Mouse (Mus musculus): ENCODE results near the gene Rpl5. TPM values are rescaled to one million over a fixed set of nuclear protein-coding genes. Genes with fewer than 3 reads are reported as not detected.
A peak's percentile ranks its signal among the peaks of the same experiment; 100 is the strongest.

Rpl5 gene
- 82.8 and 84.2 TPM in 2 replicates for polyA plus RNA-seq (2014; fragmentation: Nextera tagmentation; extraction: Ambion mirVana)

DNA sequence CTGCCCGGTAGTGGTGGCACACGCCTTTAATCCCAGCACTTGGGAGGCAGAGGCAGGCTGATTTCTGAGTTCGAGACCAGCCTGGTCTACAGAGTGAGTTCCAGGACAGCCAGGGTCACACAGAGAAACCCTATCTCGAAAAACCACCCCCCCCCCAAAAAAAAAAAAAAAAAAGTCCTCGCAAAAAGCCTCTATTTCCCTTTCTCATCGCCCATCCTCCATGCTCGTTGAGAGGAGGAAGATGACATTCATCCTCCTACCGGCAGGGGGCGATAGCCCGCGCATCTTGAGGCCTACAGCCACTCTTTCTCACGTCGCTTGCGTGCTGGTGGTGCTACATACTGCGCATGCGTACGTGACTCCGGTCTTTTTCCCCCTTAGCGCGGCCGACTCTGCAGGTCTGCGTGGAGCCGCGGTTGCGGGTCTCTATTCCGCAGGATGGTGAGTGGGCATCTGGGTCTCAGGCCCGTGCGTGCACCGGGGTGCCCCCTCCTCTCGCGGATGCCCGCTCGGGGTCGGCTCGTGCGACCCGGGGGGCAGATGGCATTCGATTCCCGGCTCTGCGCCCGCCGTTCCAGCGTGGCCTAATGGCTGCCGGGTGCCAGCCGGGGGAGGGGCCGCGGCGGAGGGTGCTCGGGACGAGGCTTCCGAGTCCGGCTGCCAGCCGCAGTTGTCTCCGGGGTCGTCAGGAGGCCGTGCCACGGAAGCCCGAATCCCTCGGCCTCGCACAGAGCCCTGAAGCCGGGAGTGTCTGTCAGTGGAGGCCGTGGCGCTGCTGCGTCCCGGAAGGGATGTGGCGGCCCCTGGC is at the start of gene Rpl5:
Gene Rpl5 (plus strand): TSS at position 297 of the 808 bp plus-strand sequence.
- peak; percentile 98 for DNase-seq (ENCODE audit: low spot score)
- peak; percentile 97 for ATAC-seq (replicated peaks; ENCODE audit: insufficient number of reproducible peaks, low FRiP score, low TSS enrichment, low read depth)
- 4% methylated on average over 66 of the region's 66 CpGs for WGBS

DNA sequence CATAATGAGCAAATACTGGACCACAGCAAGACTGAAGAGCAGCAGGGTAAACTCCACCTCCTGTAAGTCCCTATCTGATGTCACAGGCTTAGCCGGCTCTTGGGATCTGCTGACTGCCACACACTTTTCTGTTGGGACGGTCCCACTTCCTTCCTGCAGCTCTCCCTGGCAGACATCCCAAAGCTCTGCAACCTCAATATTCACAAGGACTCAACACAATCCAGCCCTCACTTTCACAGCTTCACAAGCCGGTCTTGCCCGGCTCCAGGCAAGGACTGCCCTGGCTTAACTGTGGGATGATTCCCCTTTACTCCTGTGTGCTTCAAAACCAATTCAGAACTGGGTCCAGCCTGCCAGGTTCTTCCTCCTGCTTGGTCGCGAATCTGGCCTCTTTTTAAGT is 46.5 kb upstream of the Rpl5 start:
- DNase-seq (ENCODE audit: low spot score), result no peak

More for the DNA sequence above, at the start of gene Rpl5:
- peak within 1 kb of the TSS; percentile 41 for H3K4me2 ChIP-seq (ENCODE audit: low read depth, low read length)
- no peaks in the 10 kb centered on the region for H3K4me1 ChIP-seq (ENCODE audit: control insufficient read depth, insufficient read depth, low read length)
- peak within 1 kb of the TSS; percentile 96 for H3K9ac ChIP-seq (replicated peaks; ENCODE audit: low read length)
- H3K36me3 ChIP-seq (replicated peaks; ENCODE audit: control insufficient read depth, insufficient read depth, low read depth, low read length), result peaks cover 5% of the 10 kb centered on the region
- peak within 1 kb of the TSS; percentile 94 for H3K4me3 ChIP-seq (ENCODE audit: low read depth, low read length)
- no peaks in the 10 kb centered on the region for H3K9me3 ChIP-seq (replicated peaks; ENCODE audit: control insufficient read depth, low read length)
- H3K27ac ChIP-seq (replicated peaks; ENCODE audit: low read depth, low read length), result peak within 1 kb of the TSS; percentile 77; the same call in 1 of the 2 replicates
- H3K27me3 ChIP-seq (ENCODE audit: control insufficient read depth, insufficient read depth, low read length), result no peaks in the 10 kb centered on the region

DNA sequence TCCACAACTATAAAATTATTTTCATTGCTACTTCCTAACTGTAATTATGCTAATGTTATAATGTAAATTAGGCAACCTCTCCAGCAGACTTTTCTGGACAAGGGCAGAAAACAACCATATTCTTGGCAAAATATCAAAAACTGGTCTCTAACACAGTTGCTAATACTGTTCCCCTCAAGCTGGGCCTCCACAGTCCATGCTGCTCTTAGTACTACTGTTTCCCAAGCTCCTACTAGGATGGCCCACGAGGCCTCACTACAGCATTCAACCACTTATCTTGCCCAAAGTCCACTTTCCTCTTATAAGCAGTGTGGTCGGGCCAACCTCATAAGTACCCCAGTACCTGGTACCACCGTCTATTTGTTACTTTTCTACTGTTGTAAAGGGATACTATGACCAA is 45.7 kb upstream of the Rpl5 start:
- no peaks in the 10 kb centered on the region for H3K27me3 ChIP-seq (ENCODE audit: control insufficient read depth, insufficient read depth, low read length)
- no peak overlapping the region for H3K27ac ChIP-seq (replicated peaks; ENCODE audit: low read depth, low read length)
- no peak overlapping the region for H3K4me2 ChIP-seq (ENCODE audit: low read depth, low read length)
- no peaks in the 10 kb centered on the region for H3K9me3 ChIP-seq (replicated peaks; ENCODE audit: control insufficient read depth, low read length)
- ATAC-seq (replicated peaks; ENCODE audit: insufficient number of reproducible peaks, low FRiP score, low TSS enrichment, low read depth), result no peak
- no peak overlapping the region for H3K9ac ChIP-seq (replicated peaks; ENCODE audit: low read length)
- DNase-seq (ENCODE audit: low spot score), result no peak
- no peak overlapping the region for H3K4me3 ChIP-seq (ENCODE audit: low read depth, low read length)
- 79% methylated on average over 3 of the region's 3 CpGs for WGBS
- H3K36me3 ChIP-seq (replicated peaks; ENCODE audit: control insufficient read depth, insufficient read depth, low read depth, low read length), result no peaks in the 10 kb centered on the region
- no peaks in the 10 kb centered on the region for H3K4me1 ChIP-seq (ENCODE audit: control insufficient read depth, insufficient read depth, low read length)

More for the DNA sequence above, 46.5 kb upstream of the Rpl5 start:
- no peaks in the 10 kb centered on the region for H3K4me1 ChIP-seq (ENCODE audit: control insufficient read depth, insufficient read depth, low read length)
- 40% methylated on average over 6 of the region's 6 CpGs for WGBS
- H3K27ac ChIP-seq (replicated peaks; ENCODE audit: low read depth, low read length), result no peak overlapping the region
- no peaks in the 10 kb centered on the region for H3K27me3 ChIP-seq (ENCODE audit: control insufficient read depth, insufficient read depth, low read length)
- H3K9ac ChIP-seq (replicated peaks; ENCODE audit: low read length), result no peak overlapping the region
- ATAC-seq (replicated peaks; ENCODE audit: insufficient number of reproducible peaks, low FRiP score, low TSS enrichment, low read depth), result no peak
- no peak overlapping the region for H3K4me3 ChIP-seq (ENCODE audit: low read depth, low read length)
- H3K4me2 ChIP-seq (ENCODE audit: low read depth, low read length), result no peak overlapping the region
- no peaks in the 10 kb centered on the region for H3K36me3 ChIP-seq (replicated peaks; ENCODE audit: control insufficient read depth, insufficient read depth, low read depth, low read length)
- no peaks in the 10 kb centered on the region for H3K9me3 ChIP-seq (replicated peaks; ENCODE audit: control insufficient read depth, low read length)

DNA sequence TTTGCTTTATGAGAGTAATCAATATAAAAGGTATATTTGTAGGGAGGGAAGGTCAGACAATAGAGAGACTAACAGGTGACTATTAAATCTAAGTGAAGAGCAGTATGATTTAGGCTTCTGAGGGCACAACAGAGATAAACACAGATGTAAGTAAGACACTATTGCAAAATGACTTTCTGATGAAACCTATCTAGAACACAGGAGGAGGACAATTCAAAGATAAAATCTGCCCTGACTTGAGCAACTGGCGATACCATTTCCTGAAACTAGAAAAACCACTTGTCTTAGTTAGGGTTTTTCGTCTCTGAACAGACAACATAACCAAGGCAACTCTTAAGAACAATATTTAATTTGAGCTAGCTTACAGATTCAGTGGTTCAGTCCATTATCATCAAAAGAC is 44.8 kb upstream of the Rpl5 start:
- Histone ChIP-seq H3K4me2 (ENCODE audit: low read depth, low read length) (no peak overlapping the region), H3K9ac (replicated peaks; ENCODE audit: low read length) (no peak overlapping the region), H3K27me3 (ENCODE audit: control insufficient read depth, insufficient read depth, low read length) (no peaks in the 10 kb centered on the region), H3K9me3 (replicated peaks; ENCODE audit: control insufficient read depth, low read length) (no peaks in the 10 kb centered on the region), H3K4me3 (ENCODE audit: low read depth, low read length) (no peak overlapping the region), H3K36me3 (replicated peaks; ENCODE audit: control insufficient read depth, insufficient read depth, low read depth, low read length) (no peaks in the 10 kb centered on the region), H3K27ac (replicated peaks; ENCODE audit: low read depth, low read length) (no peak overlapping the region), H3K4me1 (ENCODE audit: control insufficient read depth, insufficient read depth, low read length) (no peaks in the 10 kb centered on the region)
- WGBS, result 81% methylated on average over 2 of the region's 2 CpGs
- DNase-seq (ENCODE audit: low spot score) (no peak), ATAC-seq (replicated peaks; ENCODE audit: insufficient number of reproducible peaks, low FRiP score, low TSS enrichment, low read depth) (no peak)

DNA sequence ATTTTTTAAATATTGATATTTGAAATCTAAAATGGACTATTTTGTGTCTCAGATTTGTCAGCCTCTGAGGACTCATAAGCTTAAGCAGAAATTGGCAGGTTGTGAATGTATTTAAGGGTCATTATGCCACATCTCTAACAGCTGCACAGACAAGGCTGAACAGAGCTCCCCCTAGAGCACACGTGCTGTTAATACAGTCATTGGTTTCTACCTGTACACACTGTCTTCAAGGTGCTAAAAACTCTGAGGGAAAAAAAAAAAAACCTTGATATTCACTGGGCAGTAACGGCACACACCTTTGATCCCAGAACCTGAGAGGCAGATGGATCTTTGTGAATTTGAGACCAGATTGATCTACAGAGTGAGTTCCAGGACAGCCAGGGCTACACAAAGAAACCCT is 41.3 kb upstream of the Rpl5 start:
- no peaks in the 10 kb centered on the region for H3K9me3 ChIP-seq (replicated peaks; ENCODE audit: control insufficient read depth, low read length)
- no peaks in the 10 kb centered on the region for H3K27me3 ChIP-seq (ENCODE audit: control insufficient read depth, insufficient read depth, low read length)
- no peaks in the 10 kb centered on the region for H3K4me1 ChIP-seq (ENCODE audit: control insufficient read depth, insufficient read depth, low read length)
- H3K4me2 ChIP-seq (ENCODE audit: low read depth, low read length), result no peak overlapping the region
- no peak overlapping the region for H3K27ac ChIP-seq (replicated peaks; ENCODE audit: low read depth, low read length)
- WGBS, result 44% methylated on average over 2 of the region's 2 CpGs
- H3K36me3 ChIP-seq (replicated peaks; ENCODE audit: control insufficient read depth, insufficient read depth, low read depth, low read length), result no peaks in the 10 kb centered on the region
- DNase-seq (ENCODE audit: low spot score) (no peak), ATAC-seq (replicated peaks; ENCODE audit: insufficient number of reproducible peaks, low FRiP score, low TSS enrichment, low read depth) (no peak)
- no peak overlapping the region for H3K9ac ChIP-seq (replicated peaks; ENCODE audit: low read length)
- H3K4me3 ChIP-seq (ENCODE audit: low read depth, low read length), result no peak overlapping the region

DNA sequence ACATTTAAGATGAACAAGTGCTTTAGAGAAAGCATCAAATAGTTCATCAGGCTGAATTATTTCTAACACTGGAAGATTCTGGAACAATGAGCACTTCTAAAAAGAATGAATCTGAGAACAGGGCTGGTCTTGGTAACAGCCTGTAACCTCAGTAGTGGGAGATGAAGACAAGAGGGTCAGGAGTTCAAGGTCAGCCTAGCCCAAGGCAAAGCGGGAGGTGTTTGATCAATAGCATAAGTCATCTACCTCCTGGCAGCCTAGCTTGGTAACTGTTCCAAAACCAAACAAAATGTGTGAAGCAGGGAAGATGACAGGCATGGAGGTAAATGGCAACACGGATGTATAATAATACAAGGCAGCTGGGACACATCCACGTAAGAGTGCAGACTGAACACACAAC is 36.3 kb upstream of the Rpl5 start:
- H3K4me2 ChIP-seq (ENCODE audit: low read depth, low read length), result no peak overlapping the region
- H3K36me3 ChIP-seq (replicated peaks; ENCODE audit: control insufficient read depth, insufficient read depth, low read depth, low read length), result no peaks in the 10 kb centered on the region
- H3K27ac ChIP-seq (replicated peaks; ENCODE audit: low read depth, low read length), result no peak overlapping the region
- no peaks in the 10 kb centered on the region for H3K9me3 ChIP-seq (replicated peaks; ENCODE audit: control insufficient read depth, low read length)
- 86% methylated on average over 3 of the region's 3 CpGs for WGBS
- no peak overlapping the region for H3K4me3 ChIP-seq (ENCODE audit: low read depth, low read length)
- no peak overlapping the region for H3K9ac ChIP-seq (replicated peaks; ENCODE audit: low read length)
- DNase-seq (ENCODE audit: low spot score) (no peak), ATAC-seq (replicated peaks; ENCODE audit: insufficient number of reproducible peaks, low FRiP score, low TSS enrichment, low read depth) (no peak)
- no peaks in the 10 kb centered on the region for H3K27me3 ChIP-seq (ENCODE audit: control insufficient read depth, insufficient read depth, low read length)
- no peaks in the 10 kb centered on the region for H3K4me1 ChIP-seq (ENCODE audit: control insufficient read depth, insufficient read depth, low read length)

DNA sequence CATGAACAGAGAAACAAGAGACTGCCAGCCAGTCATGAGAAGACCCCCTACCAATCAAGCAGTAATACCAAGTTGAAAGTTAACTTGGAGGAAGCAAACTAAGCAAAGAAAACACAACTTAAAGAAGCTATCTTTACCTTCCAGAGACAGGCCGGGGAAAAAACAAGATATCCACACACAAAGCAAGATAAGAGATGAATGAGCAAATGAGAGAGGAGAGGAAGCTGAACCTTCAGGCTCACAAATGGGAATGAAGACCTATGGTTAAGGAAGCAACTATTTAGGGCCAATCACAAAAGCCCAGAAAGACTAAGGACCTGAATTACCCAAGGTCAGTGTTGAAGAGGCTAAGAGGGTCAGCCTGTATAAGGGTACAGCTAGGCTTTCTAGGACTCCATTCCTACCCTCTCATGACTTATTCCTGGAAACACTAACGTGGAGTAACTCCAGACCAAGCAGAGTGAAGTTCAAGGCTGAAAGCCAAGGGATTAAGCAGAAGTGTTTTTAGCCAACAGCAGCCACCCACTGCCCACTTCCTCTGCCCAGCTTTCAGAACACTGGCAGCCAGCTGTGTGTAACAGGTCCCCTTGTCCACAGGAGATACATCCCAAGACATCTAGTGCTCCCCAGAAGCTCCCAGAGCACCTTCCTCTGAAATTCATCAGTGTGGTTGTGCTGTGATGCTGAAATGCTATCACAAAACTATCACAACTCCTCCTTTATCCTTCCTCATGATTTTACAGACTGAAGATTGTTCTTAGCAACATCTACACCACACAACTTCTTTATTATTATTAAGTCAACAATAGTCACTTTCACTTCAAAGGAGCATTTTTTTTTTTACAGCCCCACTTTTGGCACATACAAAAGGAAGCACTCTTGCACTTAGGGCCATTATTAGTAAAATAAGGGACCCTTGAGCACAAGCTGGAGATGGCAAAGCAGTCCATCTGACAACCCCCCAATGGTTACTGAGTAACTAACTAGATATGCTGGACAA is 33.9 kb upstream of the Rpl5 start:
- no peak overlapping the region for H3K4me2 ChIP-seq (ENCODE audit: low read depth, low read length)
- no peaks in the 10 kb centered on the region for H3K36me3 ChIP-seq (replicated peaks; ENCODE audit: control insufficient read depth, insufficient read depth, low read depth, low read length)
- no peaks in the 10 kb centered on the region for H3K9me3 ChIP-seq (replicated peaks; ENCODE audit: control insufficient read depth, low read length)
- H3K4me1 ChIP-seq (ENCODE audit: control insufficient read depth, insufficient read depth, low read length), result no peaks in the 10 kb centered on the region
- no peak overlapping the region for H3K4me3 ChIP-seq (ENCODE audit: low read depth, low read length)
- H3K9ac ChIP-seq (replicated peaks; ENCODE audit: low read length), result no peak overlapping the region
- no peak for DNase-seq (ENCODE audit: low spot score)
- ATAC-seq (replicated peaks; ENCODE audit: insufficient number of reproducible peaks, low FRiP score, low TSS enrichment, low read depth), result no peak
- WGBS, result 81% methylated on average over 2 of the region's 2 CpGs
- no peak overlapping the region for H3K27ac ChIP-seq (replicated peaks; ENCODE audit: low read depth, low read length)
- H3K27me3 ChIP-seq (ENCODE audit: control insufficient read depth, insufficient read depth, low read length), result no peaks in the 10 kb centered on the region

Data from embryonic facial prominence, embryonic 11.5 days (tissue).